Mouse (Mus musculus) thymus, adult 2 months (tissue): Measurements from ENCODE around the gene Tpte.

ENCODE experiments used
- CTCF ChIP-seq: fragments of 200-500 bp; IDR thresholded peaks from 2 replicates; pipeline ENCODE4 v1.5.1; 2012; ENCODE audit warnings: mild to moderate bottlenecking, control low read depth, low read length, moderate library complexity, borderline replicate concordance; ENCODE audit not compliant: control insufficient read depth, poor library complexity, insufficient read depth; ENCODE audit errors: extremely low read depth
- POLR2A ChIP-seq: fragments of 200-500 bp; IDR thresholded peaks from 2 replicates; pipeline ENCODE4 v1.6.1; 2012; ENCODE audit warnings: mild to moderate bottlenecking, low read length, control low read depth, moderate library complexity; ENCODE audit not compliant: control insufficient read depth, poor library complexity, insufficient read depth; ENCODE audit errors: extremely low read depth

GRCm38 (mm10) chr8:22311446-22311845 lies 28.2 kb downstream of the Tpte start:
- TF ChIP-seq CTCF (no peak), POLR2A (no peak)
